Mouse (Mus musculus): ENCODE data around the gene Zhx3.
A peak's percentile ranks its signal among the peaks of the same experiment; 100 is the strongest.

Gene Zhx3

DNA sequence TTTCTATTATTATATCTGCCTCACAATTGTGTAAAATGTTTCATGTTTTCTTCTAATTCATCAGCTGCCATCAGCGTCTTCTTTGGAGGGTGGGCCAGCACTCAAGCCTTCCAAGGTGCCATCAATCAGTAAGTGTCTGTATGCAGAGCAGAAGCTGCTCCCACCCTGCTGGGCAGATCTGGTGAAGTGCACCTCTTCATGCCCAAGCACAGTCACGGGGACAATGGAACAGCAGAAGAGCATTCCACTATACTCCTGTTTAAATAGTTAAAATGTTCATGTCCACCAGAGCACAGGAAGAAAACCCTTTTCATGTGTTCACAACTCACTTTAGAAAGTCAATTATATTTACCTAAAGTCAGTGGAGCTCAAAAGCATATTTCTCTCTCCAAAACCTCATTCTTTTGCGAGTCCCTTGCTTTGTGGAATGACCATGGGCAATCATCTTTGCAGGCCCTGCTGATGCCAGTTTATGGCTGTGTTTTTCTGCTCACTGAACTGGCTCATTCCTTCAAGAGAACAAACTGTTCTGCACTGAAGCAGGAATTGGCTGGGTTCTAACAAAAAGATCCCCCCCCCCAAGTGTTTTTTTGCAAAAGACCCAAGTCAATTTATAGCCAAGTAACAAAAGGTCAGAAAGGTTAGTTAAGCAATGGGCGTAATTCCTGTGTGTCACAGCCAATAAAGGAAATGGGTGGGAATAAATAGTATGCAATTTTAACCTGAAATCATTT, 67.8 kb downstream of the Zhx3 start:
- DNase-seq (ENCODE audit: extremely low read depth, low read depth) = no peak

DNA sequence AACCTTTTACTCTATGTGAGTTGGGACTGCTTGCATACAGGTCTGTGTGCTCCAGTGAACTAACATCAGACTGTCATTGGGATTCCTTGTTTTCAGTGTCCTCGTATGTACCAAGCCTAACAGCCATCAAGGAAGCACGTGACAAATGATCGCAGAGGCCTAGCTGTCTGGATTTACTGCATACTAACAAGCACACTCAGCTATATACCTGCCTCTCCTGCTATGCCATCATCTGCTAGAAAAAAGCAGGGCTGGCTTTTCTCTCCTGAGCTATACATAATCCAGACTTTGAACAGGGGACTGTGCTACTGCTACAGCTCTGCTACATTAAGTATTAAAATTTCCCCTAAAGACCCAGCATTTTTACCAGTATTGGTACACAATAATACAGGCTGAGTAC, 70.5 kb downstream of the Zhx3 start:
- DNase-seq (ENCODE audit: extremely low read depth, low read depth) = no peak

DNA sequence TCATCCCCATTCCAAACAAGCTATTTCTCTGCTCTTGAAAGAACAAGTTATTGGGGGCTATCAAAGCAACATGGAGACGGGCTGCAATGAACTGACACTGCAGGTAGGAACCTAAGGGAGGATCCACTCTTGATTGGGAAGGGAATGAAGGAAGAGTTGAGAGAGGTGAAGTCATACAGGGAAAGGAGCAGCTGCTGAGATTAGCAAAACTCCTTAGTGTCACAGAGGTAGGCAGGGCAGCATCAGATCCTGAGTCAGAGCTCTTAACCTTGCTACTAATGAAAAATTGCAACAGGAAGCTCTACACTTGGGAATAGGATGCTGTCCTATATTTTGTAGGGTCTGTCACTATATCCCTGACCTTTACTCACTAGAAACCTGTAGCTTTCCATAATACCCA, 71.8 kb downstream of the Zhx3 start:
- DNase-seq (ENCODE audit: extremely low read depth, low read depth) = no peak

DNA sequence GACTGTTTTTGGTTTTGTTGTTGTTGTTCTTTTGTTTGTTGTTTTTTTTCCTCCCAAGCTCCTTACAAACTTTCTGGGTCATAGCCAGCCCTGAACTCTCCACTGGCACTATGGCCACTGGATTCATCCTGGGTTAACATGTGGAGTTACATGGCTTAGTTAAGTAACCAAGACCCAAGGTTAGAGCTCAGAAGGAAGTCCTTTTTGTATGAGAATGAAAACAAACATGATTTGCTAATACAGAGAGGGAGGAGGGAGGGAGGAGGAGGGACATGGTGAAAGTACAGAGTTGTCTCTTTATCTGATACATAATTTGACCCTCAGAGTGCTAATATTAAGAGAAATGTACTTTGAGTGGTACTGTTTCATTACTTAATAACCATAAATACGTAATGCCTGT, 74.6 kb downstream of the Zhx3 start:
- no peak for DNase-seq (ENCODE audit: extremely low read depth, low read depth)

DNA sequence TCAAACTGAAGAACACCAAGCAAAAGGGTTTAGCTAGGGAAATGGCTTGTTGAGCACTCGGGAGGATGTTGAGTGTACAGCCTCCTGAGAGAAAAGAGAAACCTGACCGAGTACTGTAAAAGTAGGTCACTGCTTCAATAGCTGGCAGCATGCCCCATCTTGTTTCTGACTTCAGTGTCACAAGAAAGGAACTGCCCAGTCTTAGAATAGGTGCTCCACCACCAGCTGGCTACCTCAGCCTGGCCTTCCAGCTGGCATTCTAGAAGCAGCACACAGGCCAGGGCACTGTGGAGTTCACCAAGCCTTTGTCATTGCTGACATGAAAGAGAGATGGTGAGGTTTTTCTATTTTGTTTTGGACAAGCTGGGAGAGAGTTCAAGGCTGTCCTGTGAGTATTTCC, 75.8 kb downstream of the Zhx3 start:
- no peak for DNase-seq (ENCODE audit: extremely low read depth, low read depth)

DNA sequence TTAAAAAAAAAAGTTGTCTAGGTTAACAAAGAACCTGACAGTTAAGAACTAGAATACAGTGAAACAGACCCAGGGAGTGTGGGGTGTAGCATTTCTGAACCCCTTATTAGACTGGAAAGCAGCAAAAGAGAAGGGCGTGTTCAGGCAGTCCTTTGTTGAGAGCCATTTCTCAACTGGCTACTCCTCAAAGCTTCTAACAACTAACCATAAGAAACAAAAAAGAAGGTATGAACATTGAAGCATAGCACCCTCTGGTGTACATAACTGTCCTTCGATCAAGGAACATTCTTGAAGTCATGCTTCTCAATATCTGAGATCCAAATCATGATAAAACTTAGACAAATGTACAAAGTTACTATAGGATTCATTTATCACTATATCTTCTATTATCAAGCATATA, 79.7 kb downstream of the Zhx3 start:
- no peak for DNase-seq (ENCODE audit: extremely low read depth, low read depth)

DNA sequence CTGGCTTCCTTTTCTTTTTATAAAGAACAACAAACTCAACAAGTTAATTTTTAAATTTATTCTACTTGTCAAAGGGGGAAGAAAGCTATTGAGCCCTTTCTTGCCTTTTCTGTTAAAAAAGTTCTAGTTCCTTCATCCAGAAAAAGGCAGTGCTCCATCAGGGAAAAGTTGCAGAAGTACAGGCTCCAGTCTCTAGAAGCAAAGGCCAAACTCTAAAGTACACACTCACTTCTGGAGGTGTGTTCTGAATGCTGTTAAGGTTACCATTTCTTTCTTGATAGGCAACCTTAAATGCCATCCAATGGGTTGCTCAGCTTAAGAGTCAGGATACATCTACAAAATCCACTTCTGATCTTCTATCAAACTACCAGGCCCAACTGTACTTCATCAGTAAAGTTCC, 83.1 kb downstream of the Zhx3 start:
- no peak for DNase-seq (ENCODE audit: extremely low read depth, low read depth)

DNA sequence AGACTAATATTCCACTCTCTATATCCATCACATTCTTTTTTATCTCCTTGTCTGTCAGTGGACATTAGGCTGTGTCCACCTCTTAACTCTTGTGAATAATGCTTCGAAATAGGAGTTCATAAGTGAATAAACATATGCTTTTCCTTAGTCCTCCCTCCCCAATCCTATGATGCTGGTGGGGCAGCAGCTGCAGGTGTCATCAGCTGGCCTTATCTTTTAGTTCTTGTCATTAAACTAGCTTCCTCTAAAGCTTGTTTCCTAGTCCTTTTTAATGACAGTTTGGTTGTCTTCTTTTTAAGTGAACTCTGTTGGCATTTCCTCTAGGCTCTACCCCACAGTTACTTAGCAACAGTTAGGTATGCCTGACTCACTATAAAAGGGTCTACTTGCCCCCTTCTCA, 83.8 kb downstream of the Zhx3 start:
- no peak for DNase-seq (ENCODE audit: extremely low read depth, low read depth)

DNA sequence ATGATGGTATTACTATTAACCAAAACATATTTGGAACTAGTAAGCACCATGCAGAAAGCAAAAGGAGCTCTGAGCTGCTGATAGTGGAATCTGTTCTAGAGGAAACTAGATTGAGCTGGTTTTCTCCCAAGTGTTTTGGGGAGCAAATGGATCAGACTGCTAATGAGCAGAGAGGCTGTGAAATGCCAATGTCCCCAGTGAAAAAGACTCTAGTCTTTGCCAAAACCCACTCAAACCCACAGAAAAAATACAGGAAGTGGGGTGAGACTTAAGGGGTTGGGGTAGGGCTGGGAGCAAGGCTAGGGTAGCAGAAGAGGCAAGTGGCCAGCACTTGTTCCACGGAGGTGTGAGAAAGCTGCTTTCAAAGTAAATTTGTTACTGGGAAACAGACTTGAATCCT, 86.5 kb downstream of the Zhx3 start:
- no peak for DNase-seq (ENCODE audit: extremely low read depth, low read depth)

DNA sequence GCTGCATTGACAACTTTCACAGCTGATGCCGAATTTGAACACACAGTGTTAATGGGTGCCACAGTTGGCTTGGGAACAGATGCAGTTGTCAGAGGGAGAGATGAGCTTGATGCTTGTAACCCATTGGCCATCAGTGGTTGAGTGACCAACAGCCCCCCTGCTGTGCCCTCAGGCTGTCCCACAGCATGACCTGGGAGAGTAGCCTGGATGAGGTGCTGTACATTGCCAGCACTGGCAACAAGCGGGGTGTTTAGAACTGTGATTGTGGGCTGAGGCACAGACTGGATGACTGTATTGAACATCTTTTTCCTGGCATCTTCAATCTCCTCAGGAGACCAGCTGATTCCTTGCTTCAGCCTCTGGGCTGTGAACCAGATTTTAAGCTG, 92.0 kb downstream of the Zhx3 start:
- no peak for DNase-seq (ENCODE audit: extremely low read depth, low read depth)

DNA sequence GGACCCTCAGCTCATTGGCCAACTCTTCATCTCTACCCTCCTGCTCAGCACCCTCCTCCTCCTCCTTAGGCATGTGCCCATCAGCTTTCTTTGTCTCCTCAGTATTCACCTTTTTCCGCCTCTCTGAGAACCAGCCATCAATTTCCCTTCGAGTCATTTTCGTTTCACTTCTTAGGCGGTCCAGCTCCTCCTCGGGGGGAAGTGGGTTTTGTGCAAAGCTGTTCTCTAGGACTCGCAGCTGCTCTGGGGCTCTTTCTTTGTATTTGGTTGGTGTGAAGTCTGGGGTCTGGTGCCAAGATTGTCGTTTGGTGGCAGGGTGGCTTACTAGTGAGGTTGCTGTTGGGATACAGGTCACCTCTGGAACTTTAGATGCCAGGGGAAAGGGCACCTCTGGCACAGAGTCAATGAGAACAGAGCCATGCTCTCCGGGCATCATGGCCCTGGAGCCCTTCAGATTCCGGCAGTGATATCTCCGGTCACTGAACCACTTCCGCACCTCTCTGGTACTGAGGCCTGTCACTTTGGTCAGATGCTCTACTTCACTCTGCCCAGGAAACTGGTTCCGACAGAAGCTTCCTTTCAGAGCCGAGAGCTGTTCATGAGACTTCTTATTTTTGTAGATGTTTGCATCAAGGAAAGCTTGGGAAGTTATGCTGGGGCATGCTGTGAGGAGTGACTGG, 92.5 kb downstream of the Zhx3 start:
- DNase-seq (ENCODE audit: extremely low read depth, low read depth) = no peak

DNA sequence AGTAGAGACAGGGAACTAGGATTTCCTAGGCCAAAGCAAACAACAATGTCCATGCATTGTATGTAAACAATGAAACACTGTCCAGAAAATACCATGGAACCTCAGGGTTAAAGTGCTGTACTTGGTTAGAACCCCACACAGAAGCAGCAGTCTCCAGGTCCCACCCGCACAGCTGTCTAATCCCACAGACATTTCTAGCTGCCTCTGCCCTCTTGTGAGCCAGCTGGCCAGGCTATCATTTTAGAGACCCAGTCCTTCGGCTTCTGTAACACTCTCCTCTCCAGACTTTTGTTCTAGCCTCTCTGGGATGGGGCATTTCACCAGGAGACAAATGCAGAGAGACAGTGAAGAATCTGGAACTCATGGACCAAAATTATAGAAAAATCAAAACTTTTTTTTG, 94.8 kb downstream of the Zhx3 start:
- no peak for DNase-seq (ENCODE audit: extremely low read depth, low read depth)

DNA sequence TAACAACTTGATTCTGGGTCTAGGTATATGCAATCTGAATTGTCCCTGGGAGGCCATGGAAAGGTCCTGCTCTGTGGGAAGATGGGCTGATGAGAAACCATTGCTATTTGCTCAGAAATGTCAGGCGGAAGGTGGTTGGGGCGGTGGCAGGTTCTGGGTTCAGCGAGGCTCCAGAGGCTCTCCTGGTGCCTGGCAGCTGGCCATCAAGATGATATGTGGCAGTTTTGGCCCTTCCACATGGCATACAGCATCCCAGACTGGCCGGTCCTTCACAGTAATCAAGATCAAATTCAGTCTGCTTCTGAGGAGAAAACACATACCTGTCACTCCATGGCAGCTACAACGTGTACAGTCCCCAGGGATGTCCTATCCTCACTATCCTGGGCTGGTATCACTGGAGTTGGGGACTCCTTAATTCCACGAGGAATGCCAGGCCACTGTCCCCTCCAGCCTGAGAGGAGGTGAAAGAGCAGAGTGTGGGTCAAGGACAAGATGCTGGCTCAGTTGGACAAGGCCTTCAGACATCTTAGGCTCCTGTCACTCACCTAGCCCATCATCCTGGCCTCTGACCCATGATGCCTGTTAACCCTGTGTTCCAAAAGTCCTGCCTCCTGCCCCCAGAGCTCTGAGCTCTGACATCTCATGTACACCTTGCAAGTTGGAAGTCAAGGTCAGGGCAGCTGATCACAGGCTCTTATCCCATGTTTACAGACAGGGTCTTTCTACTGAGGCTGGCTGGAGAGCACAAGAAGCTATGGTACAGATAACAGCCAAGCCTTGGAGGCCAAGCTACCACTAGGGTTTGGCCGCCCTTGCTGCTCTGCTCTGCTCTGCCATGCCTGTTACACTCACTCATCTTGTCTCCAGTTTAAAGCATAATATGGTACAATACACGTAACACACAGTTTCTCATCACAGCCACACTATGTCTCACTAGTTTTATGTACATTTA, 101.2 kb downstream of the Zhx3 start:
- no peak for DNase-seq (ENCODE audit: extremely low read depth, low read depth)

DNA sequence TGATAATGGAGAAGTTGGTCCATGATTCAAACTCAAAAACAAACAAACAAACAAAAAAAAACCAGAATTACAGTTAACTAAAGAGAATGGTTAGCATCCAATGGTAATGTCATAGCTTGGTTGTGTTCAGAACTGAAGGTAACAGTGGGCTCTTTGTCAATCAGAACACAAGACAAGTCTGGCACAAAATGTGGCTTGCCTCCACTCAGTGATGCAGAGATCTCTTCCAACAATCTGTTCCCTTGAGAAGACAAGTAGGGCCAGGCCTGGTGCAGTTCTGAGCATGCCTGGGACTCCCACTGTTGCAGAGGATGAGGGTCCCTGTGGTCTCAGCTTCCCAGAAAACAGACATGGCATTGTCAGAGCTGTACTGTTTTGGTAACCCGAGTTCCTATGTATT, 101.9 kb downstream of the Zhx3 start:
- no peak for DNase-seq (ENCODE audit: extremely low read depth, low read depth)

DNA sequence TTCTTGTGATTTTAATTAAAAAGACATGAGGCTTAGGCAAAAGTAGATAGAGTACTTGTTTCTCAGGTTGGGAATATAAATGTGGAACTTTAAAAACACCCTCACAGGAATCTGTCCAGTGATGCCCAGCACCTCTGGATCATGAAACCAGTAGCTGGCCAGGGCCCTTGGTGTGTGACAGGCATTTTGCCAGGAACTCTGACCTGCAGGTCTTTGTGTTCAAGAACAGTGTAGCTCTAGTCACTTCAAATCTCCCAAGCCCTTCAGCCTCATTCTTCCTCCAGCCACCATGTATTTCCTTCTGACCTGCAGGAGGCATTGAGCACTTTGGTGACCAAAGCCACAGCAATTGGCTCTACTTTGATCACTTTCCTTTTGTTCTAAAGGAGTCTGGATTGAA, 102.4 kb downstream of the Zhx3 start:
- no peak for DNase-seq (ENCODE audit: extremely low read depth, low read depth)

DNA sequence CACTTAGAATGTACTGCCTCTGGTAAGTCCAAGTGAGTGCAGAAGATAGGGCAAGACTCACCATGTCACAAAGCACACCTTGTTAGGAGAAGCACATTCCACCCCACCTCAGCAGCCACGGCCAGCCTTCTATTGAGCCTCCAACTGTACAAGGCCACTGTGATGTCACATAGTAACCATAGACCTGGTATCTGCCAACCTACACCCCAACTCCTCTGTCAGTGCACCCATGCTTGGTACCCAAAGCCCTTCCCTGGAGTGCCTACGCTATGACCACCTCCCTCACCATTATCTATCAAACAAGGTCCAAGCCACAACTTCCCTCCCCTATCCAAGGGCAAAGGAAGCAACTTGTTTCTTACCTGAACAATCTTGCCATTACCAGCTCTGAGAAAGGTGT, 103.8 kb downstream of the Zhx3 start:
- DNase-seq (ENCODE audit: extremely low read depth, low read depth) = no peak

DNA sequence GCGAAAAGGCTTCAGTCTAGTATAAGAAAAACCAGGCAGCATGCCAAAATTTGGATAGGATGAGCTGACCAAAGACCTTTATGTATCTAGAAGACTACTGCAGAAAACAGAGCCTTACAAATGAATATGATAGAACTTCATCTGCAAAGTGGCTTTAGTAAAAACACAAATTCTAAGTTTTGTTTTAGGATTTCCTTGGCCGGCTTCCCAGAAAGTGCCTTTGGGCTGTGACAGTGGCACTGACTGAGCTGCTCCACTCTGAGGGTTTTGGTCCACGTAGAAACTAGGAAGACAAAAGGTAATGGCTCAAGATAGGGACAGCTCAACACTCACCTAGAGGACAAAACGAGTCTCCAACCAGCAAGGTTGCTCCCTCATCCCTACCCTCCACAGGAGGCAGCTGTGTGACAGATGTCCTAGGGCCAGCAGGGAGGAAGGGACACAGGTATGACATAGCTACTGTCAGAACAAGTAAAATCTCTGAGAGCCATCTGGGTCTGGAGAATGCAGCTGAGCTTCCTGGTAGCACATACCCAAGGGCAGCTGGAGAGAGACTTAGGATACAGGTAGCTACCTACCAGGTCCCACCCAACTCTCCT, 104.6 kb downstream of the Zhx3 start:
- no peak for DNase-seq (ENCODE audit: extremely low read depth, low read depth)

DNA sequence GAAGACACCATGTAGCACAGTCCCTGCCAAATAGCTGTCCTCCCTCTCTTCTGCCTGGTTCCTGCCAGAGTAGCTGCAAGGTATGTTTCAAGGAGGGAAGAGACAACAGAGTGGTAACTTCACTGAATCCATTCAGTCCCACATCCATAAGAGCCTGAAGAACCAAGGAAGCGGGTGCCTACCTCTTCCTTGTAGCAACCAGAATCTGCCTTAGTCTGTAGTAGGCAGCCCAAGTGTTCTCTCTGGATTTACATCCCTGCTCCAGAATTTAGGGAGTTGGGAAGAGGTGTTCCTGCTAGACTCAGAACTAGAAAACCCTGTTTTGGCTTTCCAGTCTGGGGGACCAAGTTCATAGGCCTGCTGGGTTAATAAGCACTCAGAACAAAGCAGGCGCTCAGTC, 105.6 kb downstream of the Zhx3 start:
- DNase-seq (ENCODE audit: extremely low read depth, low read depth) = no peak

DNA sequence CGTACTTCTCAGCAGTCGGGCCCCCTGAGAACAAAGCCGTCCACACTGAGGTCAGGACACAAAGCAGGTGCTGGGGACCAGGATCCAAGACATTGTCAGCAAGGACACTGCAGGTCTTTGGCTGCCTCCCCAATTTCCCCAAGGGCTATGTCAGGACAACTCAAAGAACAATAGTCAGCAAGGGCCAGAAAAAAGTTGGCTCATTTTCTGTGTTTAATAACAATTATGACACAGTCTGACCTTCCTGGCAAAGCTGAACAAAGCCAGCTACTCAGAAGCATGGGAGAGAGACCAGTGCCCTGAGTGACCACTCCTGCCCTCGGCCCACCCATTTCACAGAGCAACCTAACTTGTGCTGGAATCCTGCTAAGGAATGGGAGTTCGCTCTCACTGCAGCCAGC, 106.4 kb downstream of the Zhx3 start:
- DNase-seq (ENCODE audit: extremely low read depth, low read depth) = no peak

DNA sequence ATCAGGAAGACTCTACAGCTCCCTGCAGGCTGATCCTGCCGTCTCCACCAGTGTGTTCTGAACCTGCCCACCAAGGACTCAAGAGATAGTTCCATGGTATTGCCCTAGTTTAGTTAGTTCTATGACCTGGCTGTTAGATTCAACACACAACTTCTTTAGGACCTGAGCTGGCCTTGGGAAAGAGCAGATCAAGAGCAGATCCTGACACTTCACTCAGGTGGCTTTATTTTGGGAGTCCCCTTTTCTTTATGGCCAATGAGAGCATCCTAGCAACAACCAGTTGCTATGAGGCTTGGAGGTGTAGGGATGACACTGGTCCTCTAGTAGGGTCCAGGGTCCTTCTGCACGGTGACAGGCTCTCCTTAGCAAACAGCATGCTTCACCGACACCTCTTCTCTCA, 107.7 kb downstream of the Zhx3 start:
- no peak for DNase-seq (ENCODE audit: extremely low read depth, low read depth)

DNA sequence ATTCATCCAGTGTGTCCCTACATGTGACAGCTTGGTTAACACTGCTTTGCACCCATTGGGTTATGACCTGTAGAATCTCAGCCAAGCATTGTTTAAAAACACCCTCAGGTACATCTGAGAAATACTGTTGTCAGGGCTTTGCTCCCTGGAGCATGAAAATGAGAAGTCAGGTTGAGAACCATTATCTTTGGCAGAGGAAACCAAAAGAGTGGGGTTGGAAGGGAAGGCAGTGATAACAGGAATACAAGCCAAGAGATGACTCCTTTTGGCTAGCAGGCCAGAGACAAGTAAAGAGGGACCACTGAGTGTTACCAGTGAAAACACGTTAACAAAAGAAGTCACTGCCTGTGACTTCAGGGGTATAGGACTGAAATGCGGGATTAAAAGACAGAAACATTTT, 108.4 kb downstream of the Zhx3 start:
- DNase-seq (ENCODE audit: extremely low read depth, low read depth) = peak; percentile 22

DNA sequence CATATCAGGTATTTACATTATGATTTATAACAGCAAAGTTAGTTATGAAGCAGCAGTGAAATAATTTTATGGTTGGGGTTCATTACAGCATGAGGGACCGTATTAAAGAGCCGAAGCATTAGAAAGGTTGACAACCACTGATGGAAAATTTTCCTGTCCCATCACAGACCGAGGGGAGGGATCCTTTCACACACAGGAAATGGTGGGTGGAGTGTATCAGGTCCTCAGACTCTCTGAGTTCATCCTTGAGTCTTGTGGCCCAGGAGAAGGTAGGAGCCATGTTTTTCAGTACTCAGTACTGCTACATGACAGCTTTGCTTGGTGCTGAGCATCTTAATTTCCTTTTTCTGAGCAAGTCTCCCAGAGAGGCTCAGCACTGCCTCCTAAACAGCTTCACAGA, 109.0 kb downstream of the Zhx3 start:
- no peak for DNase-seq (ENCODE audit: extremely low read depth, low read depth)
